Mouse (Mus musculus) mouse embryonic stem cell (cell line): ENCODE results near the gene 4930407I10Rik.

ENCODE experiments used
- in situ Hi-C, 2 experiments: fragments of 300-500 bp; cut with MboI; formaldehyde crosslinking; loops; 1 replicate in 1 of 2; 3 replicates in 1 of 2; pipeline ENCODE4 v1.14.3; 2019 to 2020; ENCODE audit warnings: low sequenced_read_pairs in 2 of 2, low pct_unique_long_range_greater_than_20kb in 1 of 2, mixed read lengths in 1 of 2; ENCODE audit not compliant: unreplicated experiment in 1 of 2

Gene 4930407I10Rik

DNA sequence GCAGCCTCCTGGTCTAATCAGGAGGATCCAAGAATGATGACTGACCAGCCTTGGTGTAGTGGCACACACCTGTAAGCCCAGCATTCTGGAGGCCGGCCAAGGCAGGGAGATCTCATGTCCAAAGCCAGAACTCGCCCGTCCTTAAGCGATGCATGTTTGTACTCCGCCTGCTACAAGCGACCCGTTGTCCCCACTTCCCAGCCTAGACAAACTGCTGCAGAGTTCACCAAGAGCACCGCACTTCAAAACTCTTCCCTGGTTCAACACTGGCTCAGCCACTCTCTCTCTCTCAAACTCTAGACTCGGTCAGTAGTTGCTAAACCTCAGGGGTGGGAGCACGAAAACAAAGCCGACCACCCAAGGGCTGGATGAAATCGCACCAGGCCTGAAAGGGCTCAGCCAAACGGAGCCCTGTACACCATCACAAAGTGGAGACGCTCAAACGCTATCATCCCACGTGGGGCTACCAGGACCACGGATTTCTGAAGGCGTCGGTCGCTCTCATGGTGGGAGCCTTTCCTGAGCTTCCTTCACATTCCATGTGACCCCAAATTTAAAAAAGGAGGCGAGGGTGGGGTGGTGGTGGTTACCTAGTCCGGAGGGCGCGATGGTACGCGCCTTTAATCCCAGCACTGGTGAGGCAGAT, 12.6 kb upstream of the 4930407I10Rik start:
- in situ Hi-C loops = no loop called here

- in situ Hi-C loops = no loop called here
These were observed 11.7 kb upstream of the 4930407I10Rik start, which contains the start of gene Snu13 for GRCm38 (mm10) chr15:82047080-82047883. Gene Snu13 (minus strand): TSS chr15:82047598.

DNA sequence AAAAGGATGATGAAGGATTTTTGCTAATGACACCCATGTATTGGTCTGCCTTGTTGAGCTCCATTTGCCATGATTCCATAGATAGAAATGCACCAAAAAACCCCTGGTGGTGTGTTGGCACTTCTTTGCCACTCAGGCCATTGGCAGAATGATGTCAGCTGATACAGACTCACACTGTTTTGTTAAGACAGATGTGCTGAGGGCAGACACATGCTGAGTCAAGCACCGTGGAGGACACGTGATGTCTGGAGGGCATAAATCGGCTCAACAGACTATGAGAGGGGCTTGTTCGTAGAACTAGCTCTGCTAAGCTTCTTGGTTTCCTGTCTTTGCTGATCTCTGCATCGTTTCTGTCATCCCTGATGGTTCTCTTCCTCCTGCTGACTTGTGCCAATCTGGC, 6.4 kb upstream of the 4930407I10Rik start:
- in situ Hi-C loops = no loop called here

- in situ Hi-C loops = loop anchor here (10.0 kb wide), 3 partner anchors 51 to 161 kb away; partner anchors contain the start of genes Shisa8 (in 1 of the 2) and Tnfrsf13c (in 1 of the 2)
These were observed 5.0 kb downstream of the 4930407I10Rik start for GRCm38 (mm10) chr15:82063909-82064308.

GRCm38 (mm10) chr15:82065511-82065910, 6.6 kb downstream of the 4930407I10Rik start:
- in situ Hi-C loops = loop anchor here (5.0 to 10.0 kb wide), 4 partner anchors 49 to 159 kb away; partner anchors contain the start of genes Shisa8 (in 1 of the 2) and Tnfrsf13c (in 1 of the 2)

- in situ Hi-C loops = loop anchor here (5.0 to 10.0 kb wide), 4 partner anchors 45 to 155 kb away; partner anchors contain the start of genes Shisa8 (in 1 of the 2) and Tnfrsf13c (in 1 of the 2)
These were observed 10.9 kb downstream of the 4930407I10Rik start, which contains the start of gene Mei1 for GRCm38 (mm10) chr15:82069898-82070297. Gene Mei1 (plus strand): TSS chr15:82069996.

- in situ Hi-C loops = no loop called here
These were observed 13.0 kb downstream of the 4930407I10Rik start for GRCm38 (mm10) chr15:82071816-82072469.

GRCm38 (mm10) chr15:82073490-82073889, 14.5 kb downstream of the 4930407I10Rik start:
- in situ Hi-C loops = no loop called here

- in situ Hi-C loops = loop anchor here in 1 of 2 experiments (10.0 kb wide), 1 partner anchor 145 kb away; the partner anchor contains the start of gene Tnfrsf13c
These were observed 20.9 kb downstream of the 4930407I10Rik start for GRCm38 (mm10) chr15:82079883-82080282.

DNA sequence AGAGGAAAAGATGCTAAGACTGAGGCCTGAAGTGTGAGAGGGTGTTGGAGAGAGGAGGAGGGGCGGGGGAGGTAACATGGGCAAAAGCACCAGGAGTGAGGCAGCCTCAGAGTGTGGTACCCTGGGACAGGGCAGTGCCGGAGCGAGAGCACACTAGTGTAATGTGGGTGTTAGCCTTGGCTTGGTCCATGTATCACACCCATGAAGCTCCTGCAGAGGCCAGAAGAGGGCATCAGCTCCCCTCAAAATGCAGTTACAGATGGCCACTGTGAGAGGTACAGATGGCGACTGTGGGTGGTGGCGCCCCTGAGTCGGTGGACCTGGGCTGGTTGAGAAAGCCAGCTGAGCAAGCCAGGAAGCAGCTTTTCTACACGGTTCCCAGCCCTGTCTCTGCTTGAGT, 22.2 kb downstream of the 4930407I10Rik start:
- in situ Hi-C loops = loop anchor here in 1 of 2 experiments (10.0 kb wide), 1 partner anchor 144 kb away; the partner anchor contains the start of gene Tnfrsf13c

- in situ Hi-C loops = loop anchor here in 1 of 2 experiments (10.0 kb wide), 1 partner anchor 139 kb away; the partner anchor contains the start of gene Tnfrsf13c
These were observed 26.7 kb downstream of the 4930407I10Rik start for GRCm38 (mm10) chr15:82085606-82086005.

DNA sequence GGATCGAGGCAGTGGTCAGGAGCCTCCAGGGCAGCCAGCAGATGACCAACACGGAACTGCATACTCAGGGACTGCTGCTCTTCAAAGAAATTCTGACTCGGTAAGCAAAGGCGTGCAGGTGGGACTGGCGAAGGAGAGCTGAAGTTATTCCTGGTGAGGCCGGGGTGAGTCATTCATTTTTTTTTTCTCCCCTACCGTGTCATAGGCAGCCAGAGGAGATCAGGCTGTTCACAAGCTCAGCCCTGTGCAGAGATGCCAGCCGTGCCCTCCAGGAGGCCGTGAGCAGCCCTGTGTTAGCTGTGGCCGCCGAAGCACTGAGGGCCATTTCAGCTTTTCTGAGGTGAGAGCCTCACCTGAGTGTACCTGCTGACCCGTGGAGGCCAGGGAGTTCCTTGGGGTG, 27.2 kb downstream of the 4930407I10Rik start:
- in situ Hi-C loops = loop anchor here in 1 of 2 experiments (10.0 kb wide), 1 partner anchor 139 kb away; the partner anchor contains the start of gene Tnfrsf13c

DNA sequence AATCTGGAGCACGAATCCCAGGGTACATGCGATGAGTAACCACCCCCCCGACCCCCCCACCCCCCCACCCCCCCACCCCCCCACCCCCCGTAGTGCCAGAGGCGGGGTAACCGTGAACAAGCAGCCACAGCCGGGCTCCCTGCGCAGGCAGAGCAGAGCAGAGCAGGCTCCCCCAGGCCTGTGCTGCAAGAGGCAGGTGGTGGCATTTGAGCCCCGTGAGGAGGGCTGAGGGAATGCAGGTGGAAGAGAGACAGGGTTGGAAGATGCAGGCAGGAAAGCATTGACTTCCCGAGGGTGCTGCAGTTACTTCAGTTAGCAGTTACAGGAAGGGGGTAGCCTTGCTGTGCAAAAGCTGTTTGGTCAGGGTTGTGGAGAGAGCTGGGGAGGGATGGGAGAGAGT, 28.3 kb downstream of the 4930407I10Rik start:
- in situ Hi-C loops = loop anchor here in 1 of 2 experiments (10.0 kb wide), 1 partner anchor 138 kb away; the partner anchor contains the start of gene Tnfrsf13c

- in situ Hi-C loops = no loop called here
These were observed 32.1 kb downstream of the 4930407I10Rik start for GRCm38 (mm10) chr15:82091061-82091460.

DNA sequence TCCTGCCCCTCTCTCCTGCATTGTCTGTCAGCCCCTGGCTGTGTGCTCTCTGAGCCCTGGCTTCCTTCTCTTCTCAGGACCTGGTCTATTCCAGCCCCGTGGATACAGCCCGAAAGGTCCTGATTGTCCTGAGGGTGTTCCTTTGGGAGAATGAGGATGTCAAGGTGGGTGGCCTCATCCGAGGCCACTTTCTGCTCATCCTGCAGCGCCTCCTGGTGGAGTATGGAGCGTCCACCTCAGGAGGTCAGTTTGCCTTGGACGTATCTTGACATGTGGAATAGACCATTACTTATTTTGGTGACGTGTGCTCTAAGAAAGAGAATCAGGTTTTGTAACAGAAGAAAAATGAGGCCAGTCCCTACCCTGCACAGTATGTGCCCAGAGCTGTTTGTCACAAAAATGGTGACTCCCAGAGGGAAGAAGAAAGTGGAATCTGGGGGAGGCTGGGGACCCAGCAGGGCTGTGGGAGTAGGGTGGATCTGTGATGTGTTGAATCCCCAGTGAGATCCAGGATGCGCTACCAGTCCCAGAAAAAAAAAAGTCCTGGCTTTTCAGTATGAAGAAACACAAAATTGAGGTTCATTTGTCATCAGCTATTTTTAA, 48.1 kb downstream of the 4930407I10Rik start:
- in situ Hi-C loops = no loop called here
